Mouse (Mus musculus): ENCODE data around the gene Olfr1441. TPM values are rescaled to one million over a fixed set of nuclear protein-coding genes. Genes with fewer than 3 reads are reported as not detected.

Olfr1441 gene
- polyA plus RNA-seq (2016; fragmentation: Nextera tagmentation; extraction: Ambion mirVana), result not detected in 2 replicates

- no peaks in the 10 kb centered on the region for H3K9me3 ChIP-seq
Observed at GRCm38 (mm10) chr19:12417361-12417760, at the start of gene Olfr1441. Gene Olfr1441 (plus strand): TSS chr19:12417433.

GRCm38 (mm10) chr19:12373004-12373403 lies 44.2 kb upstream of the Olfr1441 start:
- H3K27ac ChIP-seq, result no peak overlapping the region
- H3K36me3 ChIP-seq, result no peaks in the 10 kb centered on the region
- no peaks in the 10 kb centered on the region for H3K9me3 ChIP-seq
- no peaks in the 10 kb centered on the region for H3K27me3 ChIP-seq (ENCODE audit: insufficient read depth, poor library complexity, severe bottlenecking)
- DNase-seq (ENCODE audit: low spot score), result no peak
- 67% methylated on average over 3 of the region's 3 CpGs for WGBS
- no peak overlapping the region for H3K4me3 ChIP-seq
- H3K4me1 ChIP-seq, result no peaks in the 10 kb centered on the region

More at GRCm38 (mm10) chr19:12417361-12417760, at the start of gene Olfr1441:
- no peak for DNase-seq (ENCODE audit: low spot score)
- Histone ChIP-seq H3K4me3 (no peak within 1 kb of the TSS), H3K4me1 (no peaks in the 10 kb centered on the region), H3K27ac (no peak within 1 kb of the TSS), H3K27me3 (ENCODE audit: insufficient read depth, poor library complexity, severe bottlenecking) (no peaks in the 10 kb centered on the region), H3K36me3 (no peaks in the 10 kb centered on the region)

GRCm38 (mm10) chr19:12374465-12375025 lies 42.7 kb upstream of the Olfr1441 start:
- 74% methylated on average over 2 of the region's 2 CpGs for WGBS
- Histone ChIP-seq H3K9me3 (no peaks in the 10 kb centered on the region), H3K27me3 (ENCODE audit: insufficient read depth, poor library complexity, severe bottlenecking) (no peaks in the 10 kb centered on the region), H3K4me3 (no peak overlapping the region), H3K36me3 (no peaks in the 10 kb centered on the region), H3K27ac (no peak overlapping the region), H3K4me1 (no peaks in the 10 kb centered on the region)
- DNase-seq (ENCODE audit: low spot score), result no peak

- H3K36me3 ChIP-seq, result no peaks in the 10 kb centered on the region
- H3K9me3 ChIP-seq, result no peaks in the 10 kb centered on the region
- 73% methylated on average over 2 of the region's 2 CpGs for WGBS
- DNase-seq (ENCODE audit: low spot score), result no peak
- H3K4me3 ChIP-seq, result no peak within 1 kb of the TSS
- H3K27me3 ChIP-seq (ENCODE audit: insufficient read depth, poor library complexity, severe bottlenecking), result no peaks in the 10 kb centered on the region
- H3K27ac ChIP-seq, result no peak within 1 kb of the TSS
- H3K4me1 ChIP-seq, result no peaks in the 10 kb centered on the region
Observed at GRCm38 (mm10) chr19:12386979-12387378, 30.3 kb upstream of the Olfr1441 start, which contains the start of gene Olfr1440. Gene Olfr1440 (plus strand): TSS chr19:12387279.

- no peak for DNase-seq (ENCODE audit: low spot score)
- Histone ChIP-seq H3K4me1 (no peaks in the 10 kb centered on the region), H3K9me3 (no peaks in the 10 kb centered on the region), H3K36me3 (no peaks in the 10 kb centered on the region), H3K4me3 (no peak overlapping the region), H3K27me3 (ENCODE audit: insufficient read depth, poor library complexity, severe bottlenecking) (no peaks in the 10 kb centered on the region), H3K27ac (no peak overlapping the region)
Observed at GRCm38 (mm10) chr19:12413737-12414136, 3.5 kb upstream of the Olfr1441 start.

- H3K36me3 ChIP-seq, result no peaks in the 10 kb centered on the region
- H3K9me3 ChIP-seq, result no peaks in the 10 kb centered on the region
- no peaks in the 10 kb centered on the region for H3K4me1 ChIP-seq
- H3K27me3 ChIP-seq (ENCODE audit: insufficient read depth, poor library complexity, severe bottlenecking), result no peaks in the 10 kb centered on the region
- DNase-seq (ENCODE audit: low spot score), result no peak
- no peak overlapping the region for H3K27ac ChIP-seq
- no peak overlapping the region for H3K4me3 ChIP-seq
- WGBS, result 73% methylated on average over 3 of the region's 3 CpGs
Observed at GRCm38 (mm10) chr19:12418312-12418711, 1.1 kb downstream of the Olfr1441 start.

GRCm38 (mm10) chr19:12420555-12420954 lies 3.3 kb downstream of the Olfr1441 start:
- no peaks in the 10 kb centered on the region for H3K36me3 ChIP-seq
- no peak overlapping the region for H3K4me3 ChIP-seq
- DNase-seq (ENCODE audit: low spot score), result no peak
- no peak overlapping the region for H3K27ac ChIP-seq
- H3K9me3 ChIP-seq, result no peaks in the 10 kb centered on the region
- no peaks in the 10 kb centered on the region for H3K4me1 ChIP-seq
- WGBS, result 82% methylated on average over 6 of the region's 6 CpGs
- H3K27me3 ChIP-seq (ENCODE audit: insufficient read depth, poor library complexity, severe bottlenecking), result no peaks in the 10 kb centered on the region

GRCm38 (mm10) chr19:12421680-12422079 lies 4.4 kb downstream of the Olfr1441 start:
- DNase-seq (ENCODE audit: low spot score), result no peak
- no peaks in the 10 kb centered on the region for H3K36me3 ChIP-seq
- H3K27ac ChIP-seq, result no peak overlapping the region
- no peak overlapping the region for H3K4me3 ChIP-seq
- H3K27me3 ChIP-seq (ENCODE audit: insufficient read depth, poor library complexity, severe bottlenecking), result no peaks in the 10 kb centered on the region
- no peaks in the 10 kb centered on the region for H3K4me1 ChIP-seq
- no peaks in the 10 kb centered on the region for H3K9me3 ChIP-seq
- WGBS, result 70% methylated on average over 1 of the region's 1 CpGs

GRCm38 (mm10) chr19:12427101-12427500 lies 9.9 kb downstream of the Olfr1441 start:
- H3K4me1 ChIP-seq, result no peaks in the 10 kb centered on the region
- no peak overlapping the region for H3K4me3 ChIP-seq
- no peaks in the 10 kb centered on the region for H3K36me3 ChIP-seq
- no peak for DNase-seq (ENCODE audit: low spot score)
- H3K27ac ChIP-seq, result no peak overlapping the region
- 87% methylated on average over 5 of the region's 5 CpGs for WGBS
- no peaks in the 10 kb centered on the region for H3K9me3 ChIP-seq
- H3K27me3 ChIP-seq (ENCODE audit: insufficient read depth, poor library complexity, severe bottlenecking), result no peaks in the 10 kb centered on the region

GRCm38 (mm10) chr19:12427605-12428004 lies 10.4 kb downstream of the Olfr1441 start, which contains the start of gene Pfpl:
Gene Pfpl (plus strand): TSS chr19:12427905.
- WGBS, result 85% methylated on average over 6 of the region's 6 CpGs
- no peak for DNase-seq (ENCODE audit: low spot score)
- Histone ChIP-seq H3K36me3 (no peaks in the 10 kb centered on the region), H3K4me1 (no peaks in the 10 kb centered on the region), H3K27ac (no peak within 1 kb of the TSS), H3K27me3 (ENCODE audit: insufficient read depth, poor library complexity, severe bottlenecking) (no peaks in the 10 kb centered on the region), H3K9me3 (no peaks in the 10 kb centered on the region), H3K4me3 (no peak within 1 kb of the TSS)

GRCm38 (mm10) chr19:12433033-12433432 lies 15.8 kb downstream of the Olfr1441 start:
- 15% methylated on average over 2 of the region's 2 CpGs for WGBS
- no peaks in the 10 kb centered on the region for H3K4me1 ChIP-seq
- H3K27ac ChIP-seq, result no peak overlapping the region
- no peak overlapping the region for H3K4me3 ChIP-seq
- H3K36me3 ChIP-seq, result no peaks in the 10 kb centered on the region
- H3K9me3 ChIP-seq, result no peaks in the 10 kb centered on the region
- DNase-seq (ENCODE audit: low spot score), result no peak
- H3K27me3 ChIP-seq (ENCODE audit: insufficient read depth, poor library complexity, severe bottlenecking), result no peaks in the 10 kb centered on the region

GRCm38 (mm10) chr19:12435011-12435416 lies 17.8 kb downstream of the Olfr1441 start:
- Histone ChIP-seq H3K36me3 (no peaks in the 10 kb centered on the region), H3K4me1 (no peaks in the 10 kb centered on the region), H3K27me3 (ENCODE audit: insufficient read depth, poor library complexity, severe bottlenecking) (no peaks in the 10 kb centered on the region), H3K9me3 (no peaks in the 10 kb centered on the region), H3K27ac (no peak overlapping the region), H3K4me3 (no peak overlapping the region)
- no peak for DNase-seq (ENCODE audit: low spot score)
- 78% methylated on average over 4 of the region's 4 CpGs for WGBS

- Histone ChIP-seq H3K4me3 (no peak overlapping the region), H3K27me3 (ENCODE audit: insufficient read depth, poor library complexity, severe bottlenecking) (no peaks in the 10 kb centered on the region), H3K4me1 (no peaks in the 10 kb centered on the region), H3K27ac (no peak overlapping the region), H3K9me3 (no peaks in the 10 kb centered on the region), H3K36me3 (no peaks in the 10 kb centered on the region)
- DNase-seq (ENCODE audit: low spot score), result no peak
- WGBS, result 73% methylated on average over 4 of the region's 4 CpGs
Observed at GRCm38 (mm10) chr19:12435750-12436524, 18.7 kb downstream of the Olfr1441 start.

All from heart, embryonic 10.5 days (tissue).